Mouse (Mus musculus) heart, postnatal 0 days (tissue): Measurements from ENCODE around the gene Prr29.

Experiments used
- CTCF ChIP-seq: IDR thresholded peaks from 2 replicates; pipeline ENCODE4 v1.5.1; 2016; ENCODE audit warnings: antibody characterized with exemption, control low read depth, low read depth
- EP300 ChIP-seq: IDR thresholded peaks from 2 replicates; pipeline ENCODE4 v1.6.1; 2016; ENCODE audit warnings: antibody characterized with exemption, low read depth

GRCm38 (mm10) chr11:106383051-106383790 is 17.9 kb downstream of the Prr29 start:
- no peak for TF ChIP-seq CTCF
- no peak for TF ChIP-seq EP300
